Mouse (Mus musculus) intestine, embryonic 14.5 days (tissue): ENCODE measurements around the gene Tns2. TPM values are rescaled to one million over a fixed set of nuclear protein-coding genes. Genes with fewer than 3 reads are reported as not detected.
"Not testable (repeated sequence)": the region's sequence is repeated elsewhere in the genome, so short reads cannot be mapped to it uniquely, and the experiment has no call there.

ENCODE experiments used
- ATAC-seq: fragments of 200-750 bp; cut with Nextera tagmentation; replicated peaks from 2 replicates; pipeline ENCODE4 v1.8.0; 2017; ENCODE audit warnings: low read depth, moderate number of reproducible peaks, moderate TSS enrichment, moderate library complexity; ENCODE audit not compliant: low FRiP score, low TSS enrichment
- DNase-seq: peaks from one replicate; pipeline ENCODE4 v3.0.0-alpha.2; 2018; ENCODE audit warnings: low spot score
- H3K27ac ChIP-seq: fragments of 300-500 bp; sonication (generic); 2 replicates; pipeline ENCODE4 v1.5.1; 2014; ENCODE audit warnings: low read depth, mild to moderate bottlenecking, control low read depth
- H3K27me3 ChIP-seq: fragments of 300-500 bp; sonication (generic); replicated peaks from 2 replicates; pipeline ENCODE4 v1.6.1; 2014; ENCODE audit warnings: low read length, control low read depth; ENCODE audit not compliant: control insufficient read depth, insufficient read depth
- H3K36me3 ChIP-seq: fragments of 300-500 bp; sonication (generic); 2 replicates; pipeline ENCODE4 v1.6.1; 2014; ENCODE audit warnings: low read length, control low read depth; ENCODE audit not compliant: control insufficient read depth, insufficient read depth
- H3K4me1 ChIP-seq: fragments of 300-500 bp; sonication (generic); replicated peaks from 2 replicates; pipeline ENCODE4 v1.6.1; 2014; ENCODE audit warnings: low read length, control low read depth, mixed read lengths; ENCODE audit not compliant: control insufficient read depth, insufficient read depth
- H3K4me2 ChIP-seq: fragments of 300-500 bp; sonication (generic); 2 replicates; pipeline ENCODE4 v1.6.1; 2014; ENCODE audit warnings: low read length
- H3K4me3 ChIP-seq: fragments of 300-500 bp; sonication (generic); 2 replicates; pipeline ENCODE4 v1.5.1; 2014; ENCODE audit warnings: low read depth, low read length, control low read depth, mixed read lengths
- H3K9ac ChIP-seq: fragments of 300-500 bp; sonication (generic); 2 replicates; pipeline ENCODE4 v1.6.1; 2014; ENCODE audit warnings: mild to moderate bottlenecking, low read length
- H3K9me3 ChIP-seq: fragments of 300-500 bp; sonication (generic); 2 replicates; pipeline ENCODE4 v1.6.1; 2016; ENCODE audit warnings: low read length, control low read depth; ENCODE audit not compliant: control insufficient read depth
- WGBS: fragments of 180-500 bp; shearing (Covaris S2); extraction: QIAGEN DNeasy Blood & Tissue Kit; methylation state at CpG from one replicate; pipeline ENCODE4 v1.1.7; 2014; 5-methylcytosine and 5-hydroxymethylcytosine counted together
- polyA plus RNA-seq: library from polyadenylated mRNA; unstranded; fragments of >200 nt; fragmentation: Nextera tagmentation; extraction: Ambion mirVana; gene quantifications from 2 replicates; pipeline ENCODE4 v1.2.1, GENCODE M21; 2014

Gene Tns2
- polyA plus RNA-seq, 1 experiment from 2014 or later = 41.5 TPM

GRCm38 (mm10) chr15:102149561-102149960 is 49.3 kb downstream of the Tns2 start:
- H3K9ac ChIP-seq = no peak overlapping the region
- H3K27ac ChIP-seq = no peak overlapping the region
- WGBS = 65% methylated on average over 4 of the region's 4 CpGs
- ATAC-seq = no peak
- DNase-seq = no peak
- no peak overlapping the region for H3K4me2 ChIP-seq
- no peak overlapping the region for H3K4me3 ChIP-seq
- no peaks in the 10 kb centered on the region for H3K36me3 ChIP-seq
- peaks cover 12% of the 10 kb centered on the region for H3K27me3 ChIP-seq
- H3K4me1 ChIP-seq = peaks cover 12% of the 10 kb centered on the region
- H3K9me3 ChIP-seq = no peaks in the 10 kb centered on the region

DNA sequence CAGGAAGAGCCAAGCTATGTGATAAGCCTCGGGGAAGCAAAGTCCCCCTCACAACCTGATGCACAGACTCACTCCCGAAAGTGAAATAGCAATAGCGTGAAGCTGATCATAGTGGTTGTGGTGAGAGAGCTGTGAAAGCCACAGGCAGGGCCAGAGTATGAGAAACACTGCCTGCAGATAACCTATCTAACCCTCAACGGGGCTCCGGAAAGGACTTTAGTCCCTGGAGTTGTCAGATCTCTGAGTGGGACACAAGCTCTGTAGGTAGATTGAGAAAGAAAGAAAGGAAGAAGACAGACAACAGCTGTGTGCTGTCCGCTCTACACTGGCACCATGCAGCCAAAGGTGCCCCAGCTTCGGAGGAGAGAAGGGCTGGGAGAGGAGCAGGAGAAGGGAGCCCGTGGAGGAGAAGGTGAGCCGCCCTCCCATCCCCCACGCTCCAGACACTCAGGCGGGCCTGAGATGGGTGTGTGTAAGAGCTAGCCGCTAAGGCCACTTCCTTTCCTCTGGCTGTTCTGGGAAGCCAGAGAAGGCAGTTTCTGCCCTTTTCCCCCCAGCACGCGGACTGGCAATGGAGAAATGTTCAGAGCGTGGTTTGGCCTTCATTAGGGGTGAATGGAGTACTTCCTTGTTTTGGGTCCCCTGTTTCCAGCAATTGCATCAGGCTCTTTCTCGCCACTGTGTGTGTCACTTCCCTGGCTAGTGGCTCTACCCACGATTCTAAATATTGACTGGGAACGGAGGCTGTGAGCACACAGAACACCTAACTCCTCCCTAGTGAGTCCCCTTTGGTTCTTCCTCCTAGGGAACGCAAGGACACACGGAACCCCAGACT is 50.3 kb downstream of the Tns2 start, which contains the start of gene Soat2:
Gene Soat2 (plus strand): TSS at position 226 of the 835 bp plus-strand sequence.
- DNase-seq (peak; percentile 75), ATAC-seq (no peak)
- peak within 1 kb of the TSS; percentile 30; the same call in 1 of the 2 replicates for H3K27ac ChIP-seq
- 34% methylated on average over 20 of the region's 20 CpGs for WGBS
- peaks cover 3% of the 10 kb centered on the region for H3K27me3 ChIP-seq
- H3K4me3 ChIP-seq = no peak within 1 kb of the TSS
- peaks cover 12% of the 10 kb centered on the region for H3K4me1 ChIP-seq
- no peaks in the 10 kb centered on the region for H3K9me3 ChIP-seq
- no peak within 1 kb of the TSS for H3K9ac ChIP-seq
- peak within 1 kb of the TSS; percentile 13 for H3K4me2 ChIP-seq
- H3K36me3 ChIP-seq = no peaks in the 10 kb centered on the region

- H3K36me3 ChIP-seq = no peaks in the 10 kb centered on the region
- H3K27me3 ChIP-seq = no peaks in the 10 kb centered on the region
- peaks cover 9% of the 10 kb centered on the region for H3K4me1 ChIP-seq
- no peak overlapping the region for H3K9ac ChIP-seq
- no peak overlapping the region for H3K4me2 ChIP-seq
- no peaks in the 10 kb centered on the region for H3K9me3 ChIP-seq
- no peak for ATAC-seq
- WGBS = 55% methylated on average over 4 of the region's 4 CpGs
- no peak for DNase-seq
- no peak overlapping the region for H3K4me3 ChIP-seq
- H3K27ac ChIP-seq = no peak overlapping the region
Measured at GRCm38 (mm10) chr15:102152646-102153045, 52.4 kb downstream of the Tns2 start.

- H3K9me3 ChIP-seq, ATAC-seq, H3K4me3 ChIP-seq, H3K4me2 ChIP-seq, H3K9ac ChIP-seq, H3K4me1 ChIP-seq, H3K36me3 ChIP-seq, DNase-seq, H3K27me3 ChIP-seq, H3K27ac ChIP-seq: not testable (repeated sequence)
- WGBS = 95% methylated on average over 6 of the region's 6 CpGs
Measured at GRCm38 (mm10) chr15:102155006-102155405, 54.8 kb downstream of the Tns2 start.

GRCm38 (mm10) chr15:102156836-102157235 is 56.6 kb downstream of the Tns2 start:
- no peaks in the 10 kb centered on the region for H3K27me3 ChIP-seq
- no peak overlapping the region for H3K4me3 ChIP-seq
- ATAC-seq = no peak
- no peak overlapping the region for H3K9ac ChIP-seq
- WGBS = 40% methylated on average over 20 of the region's 20 CpGs
- no peak overlapping the region for H3K27ac ChIP-seq
- no peaks in the 10 kb centered on the region for H3K36me3 ChIP-seq
- no peak for DNase-seq
- H3K4me1 ChIP-seq = peaks cover 2% of the 10 kb centered on the region; the same call in 1 of the 2 replicates
- no peaks in the 10 kb centered on the region for H3K9me3 ChIP-seq
- H3K4me2 ChIP-seq = no peak overlapping the region

DNA sequence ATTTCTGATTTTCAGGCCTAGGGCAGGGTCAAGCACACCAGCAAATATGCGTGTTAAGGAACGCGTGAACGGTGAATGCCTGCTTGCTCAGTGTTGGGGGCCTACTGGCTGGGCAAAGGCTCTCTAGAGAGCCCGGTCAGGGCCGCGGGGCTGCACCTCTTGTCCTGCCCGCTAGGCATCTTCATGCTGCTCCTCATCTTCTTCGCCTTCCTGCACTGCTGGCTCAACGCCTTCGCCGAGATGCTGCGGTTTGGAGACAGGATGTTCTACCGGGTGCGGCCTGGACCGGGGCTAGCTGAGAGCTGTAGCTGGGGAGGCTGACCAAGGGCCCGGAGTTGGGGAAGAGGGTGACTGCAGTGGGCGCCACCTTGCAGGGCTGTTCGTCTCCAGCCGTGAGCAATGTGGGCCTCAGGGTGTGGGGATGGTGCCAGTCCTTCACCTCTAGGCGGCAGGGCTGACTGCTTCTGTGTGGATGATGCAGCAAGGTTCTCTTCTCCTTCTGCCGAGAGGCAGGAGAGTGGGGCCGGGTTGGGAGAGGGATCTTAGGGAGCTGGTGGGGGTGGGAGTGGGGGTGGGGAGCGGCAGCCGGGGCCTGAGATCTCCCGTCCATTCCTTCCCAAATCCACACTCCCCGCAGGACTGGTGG is 60.3 kb downstream of the Tns2 start:
- DNase-seq = no peak
- Histone ChIP-seq H3K4me2 (no peak overlapping the region), H3K9ac (no peak overlapping the region), H3K27ac (no peak overlapping the region), H3K27me3 (no peaks in the 10 kb centered on the region), H3K9me3 (no peaks in the 10 kb centered on the region), H3K4me3 (no peak overlapping the region), H3K4me1 (0 out of 2 replicates have a peak, but pooled peaks cover 2% of the 10 kb centered on the region), H3K36me3 (no peaks in the 10 kb centered on the region)
- WGBS = 59% methylated on average over 27 of the region's 27 CpGs
- no peak for ATAC-seq

DNA sequence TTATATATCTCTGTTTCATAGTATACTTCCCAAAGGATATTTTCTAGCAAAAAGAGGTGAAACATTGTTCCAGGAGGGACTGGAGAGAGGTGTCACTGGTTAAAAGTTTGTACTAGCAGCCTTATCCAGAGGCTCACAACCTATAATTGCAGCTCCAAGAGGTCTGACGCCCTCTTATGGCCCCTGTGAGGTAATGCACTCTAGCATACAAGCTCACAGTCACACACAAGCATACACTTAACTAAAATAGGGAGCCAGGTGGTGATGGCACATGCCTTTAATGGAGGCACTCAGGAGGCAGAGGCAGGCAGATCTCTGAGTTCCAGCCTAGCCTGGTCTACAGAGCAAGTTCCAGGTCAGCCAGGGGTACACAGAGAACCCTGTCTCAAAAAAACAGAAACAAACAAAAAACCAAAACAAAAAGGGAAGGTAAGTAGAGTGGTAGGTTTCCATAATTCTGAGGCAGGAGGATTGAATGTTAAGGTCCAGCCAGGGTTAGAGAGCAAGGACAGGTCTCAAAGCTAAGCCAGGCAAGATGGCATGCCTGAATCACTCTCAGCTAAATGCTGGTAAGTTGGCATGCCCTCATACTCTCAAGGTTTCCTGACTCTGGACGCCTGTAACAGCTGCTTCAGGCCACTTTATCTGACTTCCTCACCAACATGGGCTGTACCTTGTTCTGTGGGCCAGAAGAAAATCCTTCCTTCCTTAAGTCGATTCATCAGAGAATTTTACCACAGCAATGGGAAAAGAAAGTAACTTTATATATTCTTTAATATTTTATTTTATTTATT is 63.9 kb downstream of the Tns2 start:
- Histone ChIP-seq H3K27me3 (no peaks in the 10 kb centered on the region), H3K27ac (no peak overlapping the region), H3K4me2 (no peak overlapping the region), H3K9me3 (no peaks in the 10 kb centered on the region), H3K9ac (no peak overlapping the region), H3K36me3 (no peaks in the 10 kb centered on the region), H3K4me1 (peaks cover 7% of the 10 kb centered on the region; the same call in 1 of the 2 replicates), H3K4me3 (no peak overlapping the region)
- DNase-seq = no peak
- no peak for ATAC-seq
- 60% methylated on average over 3 of the region's 3 CpGs for WGBS

- Histone ChIP-seq H3K4me3 (no peak overlapping the region), H3K27ac (no peak overlapping the region), H3K4me2 (no peak overlapping the region), H3K4me1 (peaks cover 7% of the 10 kb centered on the region; the same call in 1 of the 2 replicates), H3K9ac (no peak overlapping the region), H3K9me3 (no peaks in the 10 kb centered on the region), H3K27me3 (no peaks in the 10 kb centered on the region), H3K36me3 (no peaks in the 10 kb centered on the region)
- ATAC-seq (no peak), DNase-seq (no peak)
- WGBS = 28% methylated on average over 6 of the region's 6 CpGs
Measured at GRCm38 (mm10) chr15:102165468-102166100, 65.4 kb downstream of the Tns2 start.
